Mouse (Mus musculus): ENCODE data around the gene Ppil2. TPM values are rescaled to one million over a fixed set of nuclear protein-coding genes. Genes with fewer than 3 reads are reported as not detected.

The Ppil2 gene
- total RNA-seq, 1 experiment from 2014 or later, result 118 TPM

GRCm38 (mm10) chr16:17102630-17103220 lies 8.3 kb downstream of the Ppil2 start:
- DNase-seq, result no peak

DNA sequence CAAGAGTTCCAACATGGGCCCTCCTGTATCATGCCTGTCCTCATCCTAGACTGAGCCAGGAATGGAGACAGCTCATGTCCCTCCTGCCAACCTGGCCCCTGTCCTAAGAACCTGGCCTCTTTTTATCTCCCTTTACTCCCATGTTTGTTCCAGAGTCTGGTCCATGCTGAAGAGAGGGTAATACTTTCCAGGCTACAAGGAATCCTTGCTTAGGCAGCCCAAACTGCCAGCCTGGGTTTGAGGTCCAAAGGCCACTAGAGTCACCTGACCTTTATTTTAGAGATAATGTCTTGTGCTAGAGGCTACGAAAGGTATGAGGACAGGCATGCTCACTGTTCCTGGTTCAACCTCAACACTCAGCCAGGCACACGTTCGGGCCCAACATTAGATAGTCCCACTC lies 14.1 kb downstream of the Ppil2 start:
- no peak for DNase-seq

DNA sequence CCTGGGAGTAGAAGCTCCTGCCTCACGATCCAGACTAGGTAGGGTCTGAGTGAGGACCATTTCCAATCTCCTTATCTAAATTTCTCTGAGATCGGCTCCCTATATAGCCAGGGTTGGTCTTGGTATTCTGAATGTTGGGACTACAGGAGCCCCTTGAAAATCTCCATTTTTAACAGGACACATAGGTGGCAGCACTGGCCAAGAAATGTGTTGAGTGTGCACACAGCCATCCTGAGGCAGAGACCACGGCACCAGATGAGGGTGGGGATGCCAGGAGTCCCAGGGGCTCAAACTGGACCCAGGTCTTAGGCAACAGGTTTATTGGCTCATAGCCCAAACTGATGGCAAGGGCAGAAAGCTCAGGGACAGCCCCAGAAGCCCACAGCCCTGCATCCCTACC lies 22.7 kb downstream of the Ppil2 start:
- DNase-seq, result no peak

DNA sequence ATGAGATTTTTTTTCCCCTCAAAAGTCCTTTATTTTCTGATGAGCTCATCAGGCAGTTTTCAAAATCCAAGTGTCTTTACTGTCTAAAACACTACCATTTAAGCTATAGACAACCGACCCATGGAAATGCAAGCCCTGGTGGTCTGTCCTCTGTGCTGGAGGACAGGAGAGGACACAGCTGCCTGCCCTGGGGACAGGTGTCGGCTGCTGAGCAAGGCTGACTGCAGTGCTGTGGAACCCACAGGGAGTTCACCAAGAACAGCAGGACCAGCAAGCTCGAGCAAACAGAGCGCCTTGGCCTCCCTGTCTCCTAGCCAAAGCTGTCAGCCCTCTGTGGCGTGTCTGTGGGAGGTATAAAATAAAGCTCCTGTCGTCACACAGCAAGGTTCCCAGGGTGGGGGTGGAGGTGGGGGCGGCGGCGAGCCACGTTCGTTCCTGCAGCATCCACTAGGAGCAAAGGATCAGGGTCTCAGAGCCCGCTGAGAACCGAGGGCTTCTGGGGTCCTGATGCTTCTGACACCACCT lies 24.3 kb downstream of the Ppil2 start:
- DNase-seq, result no peak

- DNase-seq, result no peak
These were observed 24.8 kb downstream of the Ppil2 start for GRCm38 (mm10) chr16:17086241-17086640.

DNA sequence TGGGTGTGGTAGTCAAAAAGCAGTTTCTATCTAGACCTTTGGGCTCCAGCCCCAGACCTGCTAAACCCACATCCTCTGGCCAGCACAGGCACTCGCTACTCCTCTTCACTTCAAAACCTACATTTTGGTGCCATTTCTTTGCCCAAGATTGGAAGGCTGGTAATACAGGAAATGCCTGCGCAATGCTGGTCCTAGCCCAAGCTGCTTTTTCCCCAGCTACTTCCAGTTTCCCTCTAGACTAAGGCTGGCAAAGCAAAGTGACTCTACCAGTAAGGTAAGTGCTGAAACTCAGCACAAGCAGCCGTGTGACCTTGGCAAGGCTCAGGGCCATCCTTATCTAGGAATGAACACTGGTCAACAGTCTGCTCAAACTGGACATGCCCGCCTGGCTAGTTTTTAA lies 25.4 kb downstream of the Ppil2 start:
- peak; percentile 51 for DNase-seq

DNA sequence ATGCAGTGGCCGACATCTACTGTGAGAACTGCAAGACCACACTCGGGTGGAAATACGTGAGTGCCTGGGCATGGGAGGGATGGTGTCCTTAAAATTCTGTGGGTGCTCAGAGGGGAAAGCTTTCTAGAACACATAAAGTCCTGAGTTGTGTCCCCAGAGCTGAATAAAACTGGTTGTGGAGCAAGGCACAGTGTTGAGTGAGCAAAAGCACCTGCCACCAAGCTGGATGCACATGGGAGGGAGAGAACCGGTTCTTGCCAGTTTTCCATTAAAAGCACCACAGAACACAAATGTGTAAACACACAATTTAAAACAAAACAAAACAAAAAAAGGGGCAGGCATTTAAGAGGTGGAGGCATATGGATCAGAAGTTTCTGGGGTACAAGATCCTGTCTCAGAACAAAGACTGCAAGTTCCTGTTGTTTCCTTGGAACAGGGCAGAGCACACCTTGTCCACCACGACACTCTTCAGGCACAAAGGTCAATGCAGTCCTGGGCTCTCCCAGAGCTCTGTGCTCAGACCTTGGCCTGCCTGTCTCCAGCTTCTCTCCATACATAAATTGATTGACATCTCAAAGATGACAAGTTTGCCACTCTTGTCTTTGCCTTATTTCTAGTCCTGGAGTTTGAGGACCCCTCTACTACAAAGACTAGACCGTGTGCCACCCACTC lies 28.8 kb downstream of the Ppil2 start:
- DNase-seq, result no peak

DNA sequence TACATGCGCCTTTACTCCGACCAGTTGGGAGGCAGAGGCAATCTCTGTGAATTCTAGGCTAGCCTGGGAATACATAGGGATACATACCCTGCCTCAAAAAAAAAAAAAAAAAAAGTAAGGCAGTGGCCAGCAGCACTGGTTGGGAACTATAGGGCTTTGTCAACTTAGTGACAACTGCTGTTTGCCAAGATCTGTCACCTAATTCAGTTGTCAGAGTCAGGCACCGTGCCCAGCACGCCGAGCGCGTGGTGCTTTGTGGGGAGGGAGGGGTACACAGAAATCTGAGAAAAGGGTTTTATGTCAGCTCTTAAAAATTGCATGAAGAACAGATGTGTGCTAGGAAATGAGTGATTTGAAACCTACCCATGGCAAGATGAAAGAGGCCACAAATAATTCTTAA lies 33.0 kb downstream of the Ppil2 start:
- no peak for DNase-seq

- no peak for DNase-seq
These were observed 34.2 kb downstream of the Ppil2 start for GRCm38 (mm10) chr16:17076869-17077268.

GRCm38 (mm10) chr16:17076301-17076700 lies 34.8 kb downstream of the Ppil2 start:
- DNase-seq, result no peak

- DNase-seq, result no peak
These were observed 38.1 kb downstream of the Ppil2 start for GRCm38 (mm10) chr16:17073000-17073399.

DNA sequence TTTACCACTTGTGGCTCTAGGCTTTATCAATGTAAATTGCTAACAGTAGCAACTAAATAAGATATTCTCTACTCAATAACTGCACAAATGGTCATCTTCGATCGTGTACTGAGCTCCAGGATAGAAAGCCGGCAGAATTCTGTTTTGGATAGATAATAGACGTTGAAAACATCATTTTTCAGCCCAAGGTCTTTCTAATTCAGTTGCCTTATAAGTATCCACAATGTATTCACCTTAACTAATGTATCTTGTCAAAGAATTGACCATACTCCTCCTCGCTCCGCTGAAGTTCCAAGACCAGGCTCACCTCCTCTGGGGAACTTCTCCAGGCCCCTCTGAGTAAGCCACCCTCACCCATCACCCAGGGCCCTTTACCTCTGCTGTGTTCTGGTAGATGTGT lies 40.3 kb downstream of the Ppil2 start:
- no peak for DNase-seq

DNA sequence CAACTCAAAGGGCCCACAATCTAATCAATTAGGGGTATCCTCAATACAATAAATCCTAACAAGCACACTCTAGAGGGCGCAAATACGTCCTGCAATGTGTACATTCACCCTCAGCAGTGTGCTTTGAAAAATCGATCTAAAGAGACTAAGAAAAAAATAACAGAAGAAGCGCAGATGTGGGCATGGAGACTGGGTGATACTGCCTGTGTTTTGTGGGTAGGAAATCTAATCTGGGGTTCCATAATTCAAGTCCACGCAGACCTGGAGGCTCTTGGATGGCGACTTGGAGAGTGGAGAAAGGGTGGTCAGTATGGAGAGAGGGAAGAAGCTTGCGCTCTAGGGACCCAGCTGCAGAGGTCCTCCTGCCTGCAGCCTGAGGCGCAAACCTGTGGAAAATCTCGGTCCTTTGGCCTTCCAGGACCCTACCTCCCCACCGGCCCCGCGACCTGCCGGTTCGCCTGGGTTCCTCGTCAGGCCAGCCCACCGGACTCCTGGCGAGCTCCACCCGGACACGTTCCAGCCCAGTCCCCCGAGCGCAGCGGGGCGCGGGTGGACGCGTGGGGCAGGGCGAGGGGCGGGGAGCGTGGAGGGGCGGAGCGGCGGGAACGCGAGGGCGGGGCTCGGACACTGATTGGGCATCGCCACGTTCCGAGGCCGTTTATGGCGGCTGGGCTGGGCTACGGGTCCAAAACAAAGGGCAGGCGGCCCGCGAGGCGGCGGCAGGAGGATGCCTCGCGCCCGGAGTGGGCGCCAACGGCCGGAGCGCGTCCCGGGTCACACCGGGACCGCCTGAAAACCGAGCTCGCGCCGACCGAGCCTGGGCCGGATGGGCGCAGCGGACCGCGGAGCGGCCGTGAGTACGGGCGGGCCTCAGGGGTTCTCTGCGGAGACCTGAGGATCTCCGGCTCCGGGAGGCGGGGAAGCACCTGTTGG lies 41.3 kb downstream of the Ppil2 start, which contains the start of gene Ypel1:
Gene Ypel1, plus strand, starts transcription at position 186 of the 933 bp plus-strand sequence.
- peak; percentile 95 for DNase-seq

DNA sequence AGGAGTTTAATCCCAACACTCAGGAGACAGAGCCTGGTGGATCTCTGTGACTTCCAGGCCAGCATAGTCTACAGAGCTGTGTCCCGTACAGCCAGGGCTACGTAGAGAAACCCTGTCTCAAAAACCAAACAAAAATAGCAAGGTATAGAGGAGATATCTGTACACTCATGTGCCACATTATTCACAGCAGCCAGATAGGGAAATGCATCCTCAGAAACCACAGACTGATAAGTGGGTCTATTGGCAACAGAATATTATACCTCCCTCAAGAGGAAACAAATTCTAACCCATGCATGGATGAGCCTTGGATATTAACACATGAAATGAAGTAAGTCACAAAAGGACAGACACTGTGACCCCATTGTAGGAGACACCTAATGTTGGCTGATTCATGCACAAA lies 43.5 kb downstream of the Ppil2 start:
- DNase-seq, result no peak

DNA sequence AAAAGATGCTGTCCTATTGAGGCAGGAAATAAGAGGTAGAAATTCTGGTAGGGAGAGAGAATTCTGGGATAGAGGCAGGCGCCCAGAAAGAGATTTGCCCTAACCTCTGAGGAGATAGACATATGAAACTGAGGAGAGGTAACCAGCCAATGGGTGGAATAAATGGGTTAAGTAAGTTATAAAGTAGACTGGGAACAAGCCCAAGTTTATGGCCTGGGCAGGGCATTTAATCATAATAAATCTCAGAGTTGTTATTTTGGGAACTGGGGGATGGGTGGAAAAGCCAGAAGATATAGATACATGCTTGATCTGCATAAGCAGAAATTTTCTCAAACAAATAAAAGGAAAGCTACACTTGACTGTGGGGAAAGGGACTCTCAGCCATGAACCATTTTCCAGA lies 48.7 kb downstream of the Ppil2 start:
- DNase-seq, result no peak

GRCm38 (mm10) chr16:17055584-17055983 lies 55.5 kb downstream of the Ppil2 start:
- DNase-seq, result no peak

- no peak for DNase-seq
These were observed 57.2 kb downstream of the Ppil2 start for GRCm38 (mm10) chr16:17053903-17054302.

GRCm38 (mm10) chr16:17052087-17052486 lies 59.0 kb downstream of the Ppil2 start:
- DNase-seq, result no peak

- DNase-seq, result no peak
These were observed 61.2 kb downstream of the Ppil2 start for GRCm38 (mm10) chr16:17049886-17050285.

DNA sequence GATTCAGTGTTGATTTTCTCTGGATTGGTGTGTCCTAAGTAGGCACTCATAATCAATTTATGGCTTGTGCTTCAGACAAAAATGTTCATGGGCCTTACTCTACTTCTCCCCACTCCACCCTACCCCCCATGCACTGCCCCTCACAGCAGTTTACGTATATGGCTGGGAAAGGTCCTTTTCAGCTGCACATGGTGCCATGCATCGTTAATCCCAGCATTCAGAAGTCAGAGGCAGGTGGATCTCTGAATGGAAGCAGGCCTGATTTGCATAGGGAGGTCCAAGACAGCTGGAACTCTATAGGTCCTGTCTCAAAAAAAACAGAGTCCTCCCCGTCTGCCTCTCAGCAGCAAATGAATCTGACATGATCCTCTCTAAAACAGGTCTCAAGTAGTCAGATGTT lies 65.8 kb downstream of the Ppil2 start:
- no peak for DNase-seq

DNA sequence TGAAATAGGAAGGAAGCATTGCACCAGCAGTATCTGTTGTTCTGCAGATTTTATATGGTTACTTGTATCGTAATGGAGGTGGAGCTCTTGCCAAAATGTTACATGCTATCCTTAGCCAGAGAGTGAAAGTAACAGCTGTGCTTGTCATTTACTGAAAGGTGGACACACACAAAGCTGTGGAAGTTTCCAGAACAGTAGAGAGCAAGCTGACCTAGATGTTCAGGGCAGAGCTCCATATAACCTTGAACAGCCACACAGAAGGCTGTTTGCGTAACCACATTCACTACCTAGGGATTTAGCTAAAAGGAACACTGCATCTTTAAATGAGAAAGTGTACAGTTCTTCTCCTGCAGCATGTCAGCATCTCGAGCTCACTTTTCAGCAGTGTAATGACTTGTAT lies 66.7 kb downstream of the Ppil2 start:
- no peak for DNase-seq

DNA sequence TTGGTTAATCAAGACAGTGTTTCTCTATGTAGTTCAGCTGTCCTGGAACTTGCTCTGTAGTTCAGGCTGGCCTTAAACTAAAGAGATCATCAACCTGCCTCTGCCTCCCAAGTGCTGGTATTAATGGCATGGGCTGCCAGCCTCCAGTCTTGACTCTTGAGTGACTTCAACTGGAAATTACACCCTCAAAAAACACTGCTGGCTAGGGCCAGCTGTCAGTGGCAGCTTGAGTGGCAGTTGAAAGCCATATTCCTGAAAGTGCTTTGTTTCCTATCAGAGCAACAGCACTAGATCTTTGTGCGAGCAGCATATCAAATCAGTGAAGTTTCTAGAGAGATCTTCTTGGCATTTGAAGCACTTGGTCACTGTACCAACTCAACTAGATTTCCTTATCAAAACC lies 69.6 kb downstream of the Ppil2 start:
- DNase-seq, result no peak

DNA sequence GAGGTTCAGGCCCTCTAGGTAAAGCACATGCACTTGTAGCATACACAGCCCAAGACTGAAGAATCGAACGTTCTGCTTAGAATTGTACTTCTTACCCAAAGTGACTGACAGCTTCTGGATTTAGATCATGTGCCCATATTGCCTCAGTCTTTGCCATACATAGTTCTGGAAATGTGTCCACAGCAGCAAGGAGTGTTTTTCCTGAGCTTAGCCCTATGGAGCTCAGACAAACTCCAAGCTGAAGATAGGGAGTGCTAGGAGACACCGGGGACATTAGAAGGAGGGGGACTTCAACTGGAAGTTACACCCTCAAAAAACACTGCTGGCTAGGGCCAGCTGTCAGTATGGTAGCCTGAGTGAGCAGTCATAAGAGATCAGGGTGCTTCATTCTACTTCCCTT lies 70.3 kb downstream of the Ppil2 start:
- no peak for DNase-seq

Measured in adrenal gland, postnatal 25 days (tissue).